Mouse (Mus musculus): ENCODE results near the gene Asic3. TPM values are rescaled to one million over a fixed set of nuclear protein-coding genes. Genes with fewer than 3 reads are reported as not detected.

Asic3 gene
- polyA plus RNA-seq, 1 experiment from 2014 or later: 0.20 TPM

- no peaks in the 10 kb centered on the region for H3K9me3 ChIP-seq (replicated peaks; ENCODE audit: control insufficient read depth, low read length)
- H3K36me3 ChIP-seq (ENCODE audit: control insufficient read depth, insufficient read depth, low read length): peaks cover 13% of the 10 kb centered on the region
- ATAC-seq (replicated peaks; ENCODE audit: insufficient number of reproducible peaks, low FRiP score, low TSS enrichment): no peak
- WGBS (ENCODE audit: insufficient replicate concordance): 54% methylated on average over 20 of the region's 20 CpGs
- H3K9ac ChIP-seq (ENCODE audit: low read depth, low read length): peak overlapping the region; percentile 97
- H3K4me2 ChIP-seq: peak overlapping the region; percentile 85
- peak overlapping the region; percentile 89 for H3K4me3 ChIP-seq (ENCODE audit: low read depth, low read length)
- no peaks in the 10 kb centered on the region for H3K27me3 ChIP-seq (ENCODE audit: control insufficient read depth, insufficient read depth, low read length)
- H3K4me1 ChIP-seq (ENCODE audit: control insufficient read depth, insufficient read depth, low read length): peaks cover 22% of the 10 kb centered on the region
- peak overlapping the region; percentile 94 for H3K27ac ChIP-seq (ENCODE audit: low read depth, low read length)
These were observed 32.4 kb downstream of the Asic3 start for GRCm38 (mm10) chr5:24445428-24446080.

DNA sequence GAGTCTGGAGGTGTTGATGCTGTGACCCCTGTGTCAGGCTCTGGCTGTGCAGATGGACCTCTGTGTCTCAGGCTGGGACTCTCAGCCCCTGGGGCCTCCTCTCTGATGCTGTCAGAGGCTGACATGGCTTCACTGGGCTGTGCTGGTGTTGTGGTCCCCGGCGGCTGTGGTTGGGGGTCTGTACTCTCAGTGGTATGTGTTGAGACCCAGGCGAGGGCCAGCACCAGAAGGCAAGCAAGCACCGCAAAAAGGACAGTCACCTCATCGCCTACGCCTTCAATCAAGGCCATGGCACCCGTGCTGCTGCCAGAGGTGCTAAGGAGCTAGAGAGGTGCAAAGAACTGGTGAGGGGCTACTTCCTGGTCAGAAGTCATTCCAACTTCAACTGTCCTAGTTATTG, 33.4 kb downstream of the Asic3 start:
- ATAC-seq (replicated peaks; ENCODE audit: insufficient number of reproducible peaks, low FRiP score, low TSS enrichment): no peak
- Histone ChIP-seq H3K27me3 (ENCODE audit: control insufficient read depth, insufficient read depth, low read length) (no peaks in the 10 kb centered on the region), H3K27ac (ENCODE audit: low read depth, low read length) (no peak overlapping the region), H3K4me1 (ENCODE audit: control insufficient read depth, insufficient read depth, low read length) (peaks cover 27% of the 10 kb centered on the region), H3K4me3 (ENCODE audit: low read depth, low read length) (no peak overlapping the region), H3K4me2 (peak overlapping the region; percentile 83; the same call in 1 of the 2 replicates), H3K36me3 (ENCODE audit: control insufficient read depth, insufficient read depth, low read length) (peaks cover 6% of the 10 kb centered on the region), H3K9me3 (replicated peaks; ENCODE audit: control insufficient read depth, low read length) (no peaks in the 10 kb centered on the region), H3K9ac (ENCODE audit: low read depth, low read length) (no peak overlapping the region)
- WGBS (ENCODE audit: insufficient replicate concordance): 89% methylated on average over 7 of the region's 7 CpGs

DNA sequence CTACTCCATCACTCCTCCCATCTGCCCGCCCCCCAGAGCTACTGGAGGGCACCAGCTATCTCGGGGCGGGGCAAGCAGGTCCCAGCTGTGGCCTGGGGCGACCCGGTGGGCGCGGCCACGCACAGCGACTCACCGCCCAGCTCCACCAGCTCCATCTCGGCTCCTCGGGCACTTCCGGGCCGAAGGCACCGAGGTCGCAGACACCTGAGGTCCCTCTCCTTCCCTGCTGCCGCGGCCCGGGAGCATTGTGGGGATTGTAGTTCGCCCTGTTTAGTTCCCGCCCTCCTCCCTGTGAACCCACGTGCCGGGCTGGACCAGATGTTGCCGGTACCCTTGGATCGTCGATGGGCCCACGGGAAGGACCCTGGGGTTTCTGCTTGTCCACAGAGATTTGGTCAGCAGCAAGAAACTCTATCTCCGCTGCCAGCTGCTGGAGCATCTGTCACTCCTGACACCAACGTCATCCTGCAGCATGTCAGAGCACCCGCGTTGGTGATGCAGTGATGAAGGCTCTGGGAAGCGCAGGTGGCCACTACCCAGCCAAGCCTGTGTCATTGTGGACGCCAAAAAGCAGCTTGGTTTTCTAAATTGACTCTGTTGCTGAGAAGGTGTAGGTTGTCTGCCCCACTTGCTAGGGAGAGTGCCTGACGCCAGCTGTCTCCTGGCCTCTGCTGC, 34.6 kb downstream of the Asic3 start, which contains the start of gene Tmub1:
Gene Tmub1, minus strand, starts transcription at position 231 of the 675 bp plus-strand sequence.
- no peaks in the 10 kb centered on the region for H3K27me3 ChIP-seq (ENCODE audit: control insufficient read depth, insufficient read depth, low read length)
- peaks cover 27% of the 10 kb centered on the region for H3K4me1 ChIP-seq (ENCODE audit: control insufficient read depth, insufficient read depth, low read length)
- ATAC-seq (replicated peaks; ENCODE audit: insufficient number of reproducible peaks, low FRiP score, low TSS enrichment): peak; percentile 64
- H3K9me3 ChIP-seq (replicated peaks; ENCODE audit: control insufficient read depth, low read length): no peaks in the 10 kb centered on the region
- H3K9ac ChIP-seq (ENCODE audit: low read depth, low read length): peak within 1 kb of the TSS; percentile 74
- peak within 1 kb of the TSS; percentile 83 for H3K4me2 ChIP-seq
- peak within 1 kb of the TSS; percentile 72 for H3K27ac ChIP-seq (ENCODE audit: low read depth, low read length)
- peak within 1 kb of the TSS; percentile 68 for H3K4me3 ChIP-seq (ENCODE audit: low read depth, low read length)
- 3% methylated on average over 34 of the region's 34 CpGs for WGBS (ENCODE audit: insufficient replicate concordance)
- H3K36me3 ChIP-seq (ENCODE audit: control insufficient read depth, insufficient read depth, low read length): 0 out of 2 replicates have a peak, but pooled peaks cover 2% of the 10 kb centered on the region

- WGBS (ENCODE audit: insufficient replicate concordance): 1% methylated on average over 42 of the region's 66 CpGs
- Histone ChIP-seq H3K9ac (ENCODE audit: low read depth, low read length) (peak overlapping the region; percentile 88), H3K4me1 (ENCODE audit: control insufficient read depth, insufficient read depth, low read length) (peaks cover 44% of the 10 kb centered on the region), H3K9me3 (replicated peaks; ENCODE audit: control insufficient read depth, low read length) (no peaks in the 10 kb centered on the region), H3K4me3 (ENCODE audit: low read depth, low read length) (peak overlapping the region; percentile 86), H3K27me3 (ENCODE audit: control insufficient read depth, insufficient read depth, low read length) (no peaks in the 10 kb centered on the region), H3K27ac (ENCODE audit: low read depth, low read length) (peak overlapping the region; percentile 89), H3K36me3 (ENCODE audit: control insufficient read depth, insufficient read depth, low read length) (no peaks in the 10 kb centered on the region), H3K4me2 (peak overlapping the region; percentile 79)
- peak; percentile 76 for ATAC-seq (replicated peaks; ENCODE audit: insufficient number of reproducible peaks, low FRiP score, low TSS enrichment)
These were observed 38.3 kb downstream of the Asic3 start for GRCm38 (mm10) chr5:24451264-24452029.

- Histone ChIP-seq H3K4me2 (peak within 1 kb of the TSS; percentile 79), H3K36me3 (ENCODE audit: control insufficient read depth, insufficient read depth, low read length) (no peaks in the 10 kb centered on the region), H3K27ac (ENCODE audit: low read depth, low read length) (peak within 1 kb of the TSS; percentile 89), H3K9me3 (replicated peaks; ENCODE audit: control insufficient read depth, low read length) (no peaks in the 10 kb centered on the region), H3K9ac (ENCODE audit: low read depth, low read length) (peak within 1 kb of the TSS; percentile 88), H3K27me3 (ENCODE audit: control insufficient read depth, insufficient read depth, low read length) (no peaks in the 10 kb centered on the region), H3K4me1 (ENCODE audit: control insufficient read depth, insufficient read depth, low read length) (peaks cover 44% of the 10 kb centered on the region), H3K4me3 (ENCODE audit: low read depth, low read length) (peak within 1 kb of the TSS; percentile 86)
- 0% methylated on average over 67 of the region's 85 CpGs for WGBS (ENCODE audit: insufficient replicate concordance)
- ATAC-seq (replicated peaks; ENCODE audit: insufficient number of reproducible peaks, low FRiP score, low TSS enrichment): no peak; the same call in 1 of the 2 replicates
These were observed 39.0 kb downstream of the Asic3 start, which contains the start of gene Agap3 for GRCm38 (mm10) chr5:24452030-24452690. Gene Agap3, plus strand, starts transcription at chr5:24452177.

DNA sequence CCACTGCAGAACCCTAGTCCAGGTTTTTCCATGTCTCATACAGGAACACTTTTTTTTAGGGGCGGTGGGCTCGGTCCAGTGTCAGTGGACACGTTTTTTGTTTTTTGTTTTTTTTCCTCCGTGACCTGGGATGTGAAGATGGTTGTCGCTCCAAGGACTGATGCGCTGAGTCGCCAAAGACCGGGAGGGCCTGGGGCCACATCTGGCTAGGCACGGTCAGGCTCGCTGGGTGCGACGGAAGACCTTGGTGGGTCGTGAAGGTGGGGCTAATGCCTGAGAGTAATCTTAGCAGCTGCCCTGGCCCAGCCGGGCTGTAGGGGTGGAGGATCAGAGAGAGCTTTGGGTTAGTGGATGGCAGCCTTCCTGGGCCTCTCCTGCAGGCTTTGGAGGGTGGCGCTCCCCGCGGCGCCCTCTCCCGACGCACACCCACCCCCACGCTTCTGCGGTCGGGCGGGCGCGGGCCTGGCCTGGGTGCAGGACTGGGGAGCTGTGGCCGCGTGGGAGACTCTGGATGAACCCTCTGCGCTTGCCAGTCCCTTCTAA, 39.6 kb downstream of the Asic3 start:
- peak overlapping the region; percentile 86 for H3K4me3 ChIP-seq (ENCODE audit: low read depth, low read length)
- H3K9ac ChIP-seq (ENCODE audit: low read depth, low read length): peak overlapping the region; percentile 88
- H3K27ac ChIP-seq (ENCODE audit: low read depth, low read length): peak overlapping the region; percentile 89
- peaks cover 41% of the 10 kb centered on the region for H3K4me1 ChIP-seq (ENCODE audit: control insufficient read depth, insufficient read depth, low read length)
- WGBS (ENCODE audit: insufficient replicate concordance): under 1% methylated on average over 29 of the region's 29 CpGs
- H3K9me3 ChIP-seq (replicated peaks; ENCODE audit: control insufficient read depth, low read length): no peaks in the 10 kb centered on the region
- H3K27me3 ChIP-seq (ENCODE audit: control insufficient read depth, insufficient read depth, low read length): no peaks in the 10 kb centered on the region
- 0 out of 2 replicates have a peak, but pooled peaks have one; percentile 5 for ATAC-seq (replicated peaks; ENCODE audit: insufficient number of reproducible peaks, low FRiP score, low TSS enrichment)
- H3K4me2 ChIP-seq: peak overlapping the region; percentile 79
- H3K36me3 ChIP-seq (ENCODE audit: control insufficient read depth, insufficient read depth, low read length): no peaks in the 10 kb centered on the region

DNA sequence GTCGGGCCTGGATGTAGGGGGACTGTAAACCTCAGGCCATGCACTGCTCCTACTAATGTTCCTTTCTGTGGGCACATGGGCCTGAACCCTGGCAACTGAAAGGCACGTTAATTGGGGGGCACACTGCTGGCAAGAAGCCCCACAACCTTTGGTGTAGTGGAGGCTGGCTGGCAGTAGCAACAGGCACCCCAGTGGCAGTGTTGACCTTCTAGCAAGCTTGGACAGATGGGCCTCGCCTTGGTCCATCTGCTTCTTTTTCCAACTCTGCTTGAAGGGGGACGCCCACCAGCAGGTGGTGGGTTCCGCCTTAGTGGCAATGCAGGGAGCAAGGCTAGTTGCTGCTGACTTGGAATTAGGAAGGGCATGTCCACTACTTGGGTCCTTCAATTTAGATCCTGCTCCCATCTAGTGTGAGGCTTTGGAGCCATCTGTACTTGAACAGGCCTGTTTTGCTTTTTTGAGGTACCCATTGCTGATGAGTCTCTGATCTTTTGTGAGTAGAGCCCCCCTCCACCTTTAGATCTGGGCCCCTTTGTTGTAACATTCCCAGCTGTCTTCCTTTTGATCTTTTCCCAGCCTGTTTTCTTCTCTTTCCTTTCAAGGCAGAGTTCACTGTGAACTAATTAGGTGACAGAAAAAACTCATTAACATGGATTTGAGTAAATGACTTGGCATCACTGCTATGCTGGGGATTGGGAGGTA, 40.2 kb downstream of the Asic3 start:
- H3K4me3 ChIP-seq (ENCODE audit: low read depth, low read length): peak overlapping the region; percentile 86
- no peaks in the 10 kb centered on the region for H3K36me3 ChIP-seq (ENCODE audit: control insufficient read depth, insufficient read depth, low read length)
- peak overlapping the region; percentile 79 for H3K4me2 ChIP-seq
- H3K27me3 ChIP-seq (ENCODE audit: control insufficient read depth, insufficient read depth, low read length): no peaks in the 10 kb centered on the region
- ATAC-seq (replicated peaks; ENCODE audit: insufficient number of reproducible peaks, low FRiP score, low TSS enrichment): no peak
- peaks cover 36% of the 10 kb centered on the region for H3K4me1 ChIP-seq (ENCODE audit: control insufficient read depth, insufficient read depth, low read length)
- no peaks in the 10 kb centered on the region for H3K9me3 ChIP-seq (replicated peaks; ENCODE audit: control insufficient read depth, low read length)
- H3K27ac ChIP-seq (ENCODE audit: low read depth, low read length): peak overlapping the region; percentile 89; the same call in 1 of the 2 replicates
- WGBS (ENCODE audit: insufficient replicate concordance): 23% methylated on average over 5 of the region's 5 CpGs
- peak overlapping the region; percentile 88 for H3K9ac ChIP-seq (ENCODE audit: low read depth, low read length)
